Mouse (Mus musculus): ENCODE results near the gene Tmprss11e. TPM values are rescaled to one million over a fixed set of nuclear protein-coding genes. Genes with fewer than 3 reads are reported as not detected.

The Tmprss11e gene
- total RNA-seq, 2 experiments from 2014 or later, result not detected

GRCm38 (mm10) chr5:86676262-86676661 lies 69.4 kb downstream of the Tmprss11e start, which contains the start of gene Tmprss11b:
Gene Tmprss11b (minus strand): TSS chr5:86676362.
- no peak for ATAC-seq (replicated peaks; ENCODE audit: low FRiP score, poor library complexity, severe bottlenecking)

Other genes with a start within 250 kb of the Tmprss11e start
- gene Tmprss11g, start 227.2 kb downstream of the Tmprss11e start, total RNA-seq (2015; ENCODE audit: low replicate concordance), result not detected in 2 replicates
- gene Tmprss11g, start 227.2 kb downstream of the Tmprss11e start, total RNA-seq (2017; ENCODE audit: low replicate concordance), result not detected in 2 replicates
- not detected in 2 replicates for gene Tmprss11f, start 113.4 kb downstream of the Tmprss11e start, total RNA-seq (2015; ENCODE audit: low replicate concordance)
- not detected in 2 replicates for gene Tmprss11f, start 113.4 kb downstream of the Tmprss11e start, total RNA-seq (2017; ENCODE audit: low replicate concordance)
- not detected in 2 replicates for gene Tmprss11b, start 69.5 kb downstream of the Tmprss11e start, total RNA-seq (2015; ENCODE audit: low replicate concordance)
- not detected in 2 replicates for gene Tmprss11b, start 69.5 kb downstream of the Tmprss11e start, total RNA-seq (2017; ENCODE audit: low replicate concordance)
- 99.5 and 104 TPM in 2 replicates for gene Ythdc1, start 58.4 kb upstream of the Tmprss11e start, total RNA-seq (2015; ENCODE audit: low replicate concordance)
- 64.9 and 84.1 TPM in 2 replicates for gene Ythdc1, start 58.4 kb upstream of the Tmprss11e start, total RNA-seq (2017; ENCODE audit: low replicate concordance)
- not detected in 2 replicates for gene Ugt2b34, start 161.1 kb upstream of the Tmprss11e start, total RNA-seq (2015; ENCODE audit: low replicate concordance)
- gene Ugt2b34, start 161.1 kb upstream of the Tmprss11e start, total RNA-seq (2017; ENCODE audit: low replicate concordance), result not detected in 2 replicates
- gene Ugt2b1, start 180.7 kb upstream of the Tmprss11e start, total RNA-seq (2015; ENCODE audit: low replicate concordance), result not detected in 2 replicates
- not detected in 2 replicates for gene Ugt2b1, start 180.7 kb upstream of the Tmprss11e start, total RNA-seq (2017; ENCODE audit: low replicate concordance)